Mouse (Mus musculus) heart, embryonic 10.5 days (tissue): ENCODE measurements around the gene Shkbp1. TPM values are rescaled to one million over a fixed set of nuclear protein-coding genes. Genes with fewer than 3 reads are reported as not detected.

Experiments used
- DNase-seq: peaks from one replicate; pipeline ENCODE4 v3.0.0-alpha.2; 2017; ENCODE audit warnings: low spot score
- H3K27ac ChIP-seq: fragments of 300-500 bp; sonication (generic); 2 replicates; pipeline ENCODE4 v1.5.1; 2016; ENCODE audit warnings: mild to moderate bottlenecking
- H3K27me3 ChIP-seq: fragments of 300-500 bp; sonication (generic); 2 replicates; pipeline ENCODE4 v1.6.1; 2016; ENCODE audit warnings: mild to moderate bottlenecking; ENCODE audit not compliant: poor library complexity, insufficient read depth, severe bottlenecking
- H3K36me3 ChIP-seq: fragments of 300-500 bp; sonication (generic); 2 replicates; pipeline ENCODE4 v1.6.1; 2016; ENCODE audit warnings: mild to moderate bottlenecking, moderate library complexity
- H3K4me1 ChIP-seq: fragments of 300-500 bp; sonication (generic); 2 replicates; pipeline ENCODE4 v1.6.1; 2016; ENCODE audit warnings: mild to moderate bottlenecking
- H3K4me3 ChIP-seq: fragments of 300-500 bp; sonication (generic); 2 replicates; pipeline ENCODE4 v1.5.1; 2016; ENCODE audit warnings: mild to moderate bottlenecking, moderate library complexity
- H3K9me3 ChIP-seq: fragments of 300-500 bp; sonication (generic); 2 replicates; pipeline ENCODE4 v1.6.1; 2016; ENCODE audit warnings: mild to moderate bottlenecking, moderate library complexity
- WGBS: fragments of 180-500 bp; shearing (Covaris S2); methylation state at CpG from one replicate; pipeline ENCODE4 v1.1.7; 2016; 5-methylcytosine and 5-hydroxymethylcytosine counted together
- polyA plus RNA-seq: library from polyadenylated mRNA; unstranded; fragments of >200 nt; fragmentation: Nextera tagmentation; extraction: Ambion mirVana; gene quantifications from 2 replicates; pipeline ENCODE4 v1.2.1, GENCODE M21; 2016

Gene Shkbp1
- polyA plus RNA-seq, 1 experiment from 2014 or later, result 50.4 TPM

DNA sequence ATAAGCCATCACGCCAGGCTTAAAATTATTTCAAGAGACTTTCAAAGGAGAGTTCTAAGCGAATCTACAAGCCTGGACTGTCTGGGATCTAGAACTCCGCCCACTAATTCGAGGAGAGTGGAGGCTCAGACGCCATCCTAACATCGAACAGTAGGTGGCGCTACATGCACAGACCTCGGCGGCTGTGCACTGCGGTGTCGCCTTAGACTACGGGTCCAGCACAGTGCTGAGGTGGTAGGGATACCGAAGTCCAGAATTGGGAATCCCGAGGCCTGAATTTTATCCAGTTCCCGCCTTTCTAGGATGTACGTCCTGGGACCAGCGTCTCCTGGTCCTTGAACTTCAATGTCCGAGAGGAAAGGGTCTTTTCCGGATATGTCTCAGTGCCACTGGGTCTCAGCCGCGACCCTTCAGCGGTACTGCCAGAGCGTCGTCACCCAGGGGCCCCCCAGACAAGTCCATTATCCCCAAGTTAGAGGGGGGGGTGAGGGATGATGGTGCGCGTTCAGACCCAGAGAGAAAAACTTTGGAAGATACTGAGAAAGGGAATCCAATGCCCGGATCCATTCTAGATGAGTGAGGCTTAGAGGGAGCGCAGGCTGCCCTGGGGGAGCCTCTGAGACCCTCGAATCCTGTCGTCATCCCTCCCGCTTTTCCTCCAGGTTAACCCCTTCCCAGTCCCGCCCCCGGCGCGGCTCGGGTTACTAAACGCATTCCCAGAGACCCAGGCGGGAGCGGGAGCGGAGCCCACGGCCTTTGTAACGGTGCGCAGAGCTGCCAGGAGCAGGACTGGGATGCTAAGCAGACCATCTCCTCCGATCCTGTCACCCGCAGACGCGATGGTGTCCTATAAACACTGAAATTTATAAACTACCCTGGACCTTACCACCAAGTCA lies 19.6 kb downstream of the Shkbp1 start:
- DNase-seq, result peak; percentile 93
- peaks cover 85% of the 10 kb centered on the region for H3K27me3 ChIP-seq
- H3K4me3 ChIP-seq, result peak overlapping the region; percentile 58
- H3K27ac ChIP-seq, result peak overlapping the region; percentile 56; the same call in 1 of the 2 replicates
- under 1% methylated on average over 47 of the region's 47 CpGs for WGBS
- 0 out of 2 replicates have a peak, but pooled peaks cover 2% of the 10 kb centered on the region for H3K36me3 ChIP-seq
- no peaks in the 10 kb centered on the region for H3K9me3 ChIP-seq
- H3K4me1 ChIP-seq, result peaks cover 53% of the 10 kb centered on the region

- Histone ChIP-seq H3K27ac (no peak overlapping the region), H3K4me3 (peak overlapping the region; percentile 65; the same call in 1 of the 2 replicates), H3K36me3 (no peaks in the 10 kb centered on the region), H3K4me1 (peaks cover 63% of the 10 kb centered on the region), H3K27me3 (peaks cover 93% of the 10 kb centered on the region), H3K9me3 (no peaks in the 10 kb centered on the region)
- WGBS, result 58% methylated on average over 15 of the region's 15 CpGs
- DNase-seq, result peak; percentile 74
Measured at GRCm38 (mm10) chr7:27335011-27335720, 20.7 kb downstream of the Shkbp1 start.

DNA sequence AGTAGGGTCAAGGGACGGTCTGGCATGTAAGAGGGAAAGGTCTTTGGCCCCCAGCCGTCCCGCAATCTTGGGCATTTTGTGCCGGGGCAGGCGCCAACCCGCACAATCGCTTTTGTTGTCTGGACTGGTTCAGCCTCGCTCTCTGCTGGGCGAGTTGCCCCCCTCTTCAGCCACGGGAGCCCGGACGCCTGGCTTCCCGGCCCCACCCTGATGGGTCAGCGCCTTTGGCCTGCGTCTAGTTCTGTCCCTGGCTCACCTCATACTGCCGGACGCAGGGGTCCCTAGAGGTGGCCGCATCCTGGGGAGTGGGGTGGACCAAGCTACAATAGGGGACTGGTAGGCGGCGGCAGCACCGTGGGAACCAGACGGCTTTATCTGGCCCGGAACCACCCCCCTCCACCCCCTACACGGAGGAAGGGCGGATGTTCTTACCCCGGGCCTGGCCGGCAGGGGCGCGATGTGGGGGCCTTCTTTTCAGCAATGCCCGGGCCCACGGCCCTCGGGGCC lies 21.4 kb downstream of the Shkbp1 start:
- DNase-seq, result no peak
- 2% methylated on average over 32 of the region's 32 CpGs for WGBS
- H3K4me1 ChIP-seq, result peaks cover 67% of the 10 kb centered on the region
- H3K27ac ChIP-seq, result peak overlapping the region; percentile 81
- H3K4me3 ChIP-seq, result peak overlapping the region; percentile 65
- peaks cover 99% of the 10 kb centered on the region for H3K27me3 ChIP-seq
- H3K36me3 ChIP-seq, result no peaks in the 10 kb centered on the region
- no peaks in the 10 kb centered on the region for H3K9me3 ChIP-seq

GRCm38 (mm10) chr7:27333316-27333941 lies 22.4 kb downstream of the Shkbp1 start:
- H3K4me1 ChIP-seq, result peaks cover 71% of the 10 kb centered on the region
- H3K9me3 ChIP-seq, result no peaks in the 10 kb centered on the region
- DNase-seq, result no peak
- H3K27ac ChIP-seq, result peak overlapping the region; percentile 81
- peak overlapping the region; percentile 65 for H3K4me3 ChIP-seq
- H3K27me3 ChIP-seq, result peaks cover 99% of the 10 kb centered on the region
- no peaks in the 10 kb centered on the region for H3K36me3 ChIP-seq
- WGBS, result under 1% methylated on average over 70 of the region's 77 CpGs

DNA sequence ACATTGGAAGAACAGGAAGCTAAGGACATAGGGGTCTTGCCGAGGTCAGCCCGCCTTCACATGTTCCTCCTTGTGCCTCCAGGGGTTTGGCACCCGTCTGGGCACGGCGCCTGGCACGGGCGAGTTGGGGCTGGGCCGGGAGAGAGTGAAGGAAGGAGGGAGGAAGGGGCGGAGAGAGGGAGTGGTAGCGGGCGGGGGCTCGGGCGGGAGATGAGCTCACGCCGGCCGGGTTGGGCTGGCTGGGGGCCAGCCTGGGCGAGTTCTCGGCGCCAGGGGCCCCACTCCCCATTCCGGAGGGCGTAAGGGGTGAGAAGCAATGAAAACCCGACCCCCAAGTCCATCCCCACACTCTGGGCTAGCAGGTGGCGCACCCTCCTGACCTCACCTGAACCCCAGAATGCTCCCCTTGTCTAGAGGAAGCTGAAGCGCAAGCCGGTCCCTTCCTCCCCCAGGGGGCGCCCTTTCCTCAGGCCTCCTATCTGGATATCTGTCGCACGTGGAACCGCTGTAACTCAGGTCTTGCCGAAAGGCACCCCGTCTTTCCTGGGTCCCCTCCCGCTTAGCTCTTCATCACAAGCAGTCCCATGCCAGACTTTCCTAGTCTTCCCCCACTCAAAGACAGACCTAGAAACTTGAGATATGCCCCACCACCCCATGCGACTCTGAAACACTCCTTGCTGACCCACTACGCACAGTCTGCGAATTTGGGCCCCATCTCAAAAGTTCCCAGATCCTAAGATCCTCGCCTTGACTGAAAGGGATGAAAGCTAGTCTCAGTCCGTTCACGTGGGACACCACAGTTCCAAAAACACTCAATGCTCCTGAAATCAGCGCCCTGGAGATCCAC lies 23.2 kb downstream of the Shkbp1 start:
- peaks cover 99% of the 10 kb centered on the region for H3K27me3 ChIP-seq
- H3K27ac ChIP-seq, result peak overlapping the region; percentile 81
- DNase-seq, result no peak
- 1% methylated on average over 39 of the region's 39 CpGs for WGBS
- H3K4me1 ChIP-seq, result peaks cover 66% of the 10 kb centered on the region
- H3K9me3 ChIP-seq, result no peaks in the 10 kb centered on the region
- peak overlapping the region; percentile 65 for H3K4me3 ChIP-seq
- H3K36me3 ChIP-seq, result no peaks in the 10 kb centered on the region

DNA sequence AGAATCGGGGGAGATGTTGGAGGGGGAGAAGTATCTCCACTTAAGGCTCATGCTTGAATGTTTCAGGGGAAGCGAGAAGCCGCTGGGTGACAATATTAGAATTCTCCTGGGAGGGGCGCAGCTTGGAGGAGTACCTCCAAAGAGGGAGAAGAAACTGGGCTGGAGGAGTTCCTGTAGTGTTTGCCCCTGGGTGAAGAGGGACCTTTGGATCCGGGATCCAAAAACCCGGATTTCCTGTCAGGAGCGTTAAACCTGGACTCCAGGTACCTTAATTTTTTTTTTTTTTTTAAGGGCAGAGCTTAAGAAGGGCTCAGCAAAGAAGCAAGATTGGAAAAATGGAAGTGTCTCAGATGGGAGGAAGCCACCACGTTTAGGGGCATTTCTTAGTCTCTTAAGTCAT lies 24.0 kb downstream of the Shkbp1 start:
- no peak for DNase-seq
- Histone ChIP-seq H3K27me3 (peaks cover 99% of the 10 kb centered on the region), H3K9me3 (no peaks in the 10 kb centered on the region), H3K4me3 (peak overlapping the region; percentile 65), H3K27ac (no peak overlapping the region), H3K4me1 (peaks cover 59% of the 10 kb centered on the region), H3K36me3 (no peaks in the 10 kb centered on the region)
- WGBS, result 6% methylated on average over 8 of the region's 8 CpGs

- no peaks in the 10 kb centered on the region for H3K9me3 ChIP-seq
Measured at GRCm38 (mm10) chr7:27331541-27331851, 24.3 kb downstream of the Shkbp1 start.

DNA sequence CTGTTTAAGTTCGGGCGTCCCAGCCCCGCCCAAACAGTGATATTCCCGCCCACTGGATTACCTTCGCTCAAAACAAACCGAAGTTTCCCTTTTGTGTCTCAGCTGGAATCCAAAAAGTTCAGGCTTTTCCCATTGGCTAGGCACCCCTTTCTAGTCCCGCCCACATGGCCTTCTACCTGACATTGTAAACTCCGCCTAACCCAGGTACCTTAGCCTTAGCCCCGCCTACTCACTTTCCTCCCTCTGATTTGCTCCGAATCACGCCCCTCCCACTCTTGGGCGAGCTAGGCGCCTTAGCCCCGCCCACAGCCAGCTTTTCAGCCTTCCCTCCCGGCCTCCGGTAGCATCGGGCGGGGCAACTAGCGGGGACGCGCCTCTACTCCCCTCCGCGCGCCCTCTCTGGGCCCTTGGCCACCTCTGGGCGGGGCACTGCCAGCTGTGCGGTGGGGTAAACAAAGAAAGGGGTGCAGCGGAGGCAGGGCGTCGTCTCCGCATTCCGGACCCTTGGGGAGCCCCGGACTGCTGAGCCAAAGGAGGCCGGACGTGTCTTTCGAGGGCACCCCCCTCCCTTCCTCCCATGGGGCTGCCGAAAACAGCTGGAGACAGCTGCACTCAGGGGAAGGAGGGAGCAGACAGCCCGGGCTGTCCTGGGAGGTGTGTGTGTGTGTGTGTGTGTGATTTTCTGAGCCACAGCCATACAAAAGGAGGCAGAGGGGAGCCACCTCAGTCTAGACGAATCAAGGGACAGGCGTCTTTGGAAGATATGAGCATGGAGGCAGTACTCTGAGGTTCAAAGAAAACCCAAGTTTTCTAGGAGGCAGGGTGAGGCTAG lies 24.9 kb downstream of the Shkbp1 start:
- no peaks in the 10 kb centered on the region for H3K36me3 ChIP-seq
- WGBS, result under 1% methylated on average over 39 of the region's 39 CpGs
- peak; percentile 94 for DNase-seq
- H3K4me3 ChIP-seq, result peak overlapping the region; percentile 65
- H3K27ac ChIP-seq, result peak overlapping the region; percentile 44; the same call in 1 of the 2 replicates
- peaks cover 100% of the 10 kb centered on the region for H3K27me3 ChIP-seq
- H3K4me1 ChIP-seq, result peaks cover 63% of the 10 kb centered on the region
- no peaks in the 10 kb centered on the region for H3K9me3 ChIP-seq

More at GRCm38 (mm10) chr7:27331541-27331851, 24.3 kb downstream of the Shkbp1 start:
- no peak overlapping the region for H3K27ac ChIP-seq
- DNase-seq, result no peak
- whole genome bisulfite sequencing, result 4% methylated on average over 8 of the region's 8 CpGs
- peaks cover 99% of the 10 kb centered on the region for H3K27me3 ChIP-seq
- no peaks in the 10 kb centered on the region for H3K36me3 ChIP-seq
- H3K4me1 ChIP-seq, result peaks cover 59% of the 10 kb centered on the region
- peak overlapping the region; percentile 65 for H3K4me3 ChIP-seq

DNA sequence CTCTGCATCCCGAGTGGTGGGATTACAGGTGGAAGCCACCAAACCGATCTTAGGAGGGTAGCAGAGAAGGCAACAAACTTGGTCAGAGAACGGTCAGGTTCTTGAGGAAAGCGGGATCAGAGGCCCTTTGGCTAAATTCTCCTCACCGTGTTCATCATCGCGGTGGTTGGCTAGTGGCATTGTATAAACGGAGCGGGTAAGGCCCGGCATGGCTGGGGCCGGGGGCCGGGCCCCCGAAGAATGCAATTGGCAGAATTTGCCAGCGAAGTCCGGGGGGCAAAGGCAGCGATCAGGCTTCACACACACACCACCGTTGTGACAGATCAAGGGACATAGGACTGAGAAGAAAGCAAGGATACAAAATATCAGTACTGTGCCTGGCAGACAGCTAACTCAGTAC lies 25.8 kb downstream of the Shkbp1 start:
- Histone ChIP-seq H3K9me3 (no peaks in the 10 kb centered on the region), H3K36me3 (no peaks in the 10 kb centered on the region), H3K27ac (no peak overlapping the region), H3K4me1 (peaks cover 67% of the 10 kb centered on the region), H3K4me3 (peak overlapping the region; percentile 65; the same call in 1 of the 2 replicates), H3K27me3 (peaks cover 100% of the 10 kb centered on the region)
- DNase-seq, result no peak
- 20% methylated on average over 17 of the region's 17 CpGs for WGBS

- H3K36me3 ChIP-seq, result no peaks in the 10 kb centered on the region
- peaks cover 65% of the 10 kb centered on the region for H3K4me1 ChIP-seq
- DNase-seq, result no peak
- peaks cover 100% of the 10 kb centered on the region for H3K27me3 ChIP-seq
- peak overlapping the region; percentile 30; the same call in 1 of the 2 replicates for H3K27ac ChIP-seq
- H3K4me3 ChIP-seq, result peak overlapping the region; percentile 53
- 6% methylated on average over 45 of the region's 45 CpGs for WGBS
- no peaks in the 10 kb centered on the region for H3K9me3 ChIP-seq
Measured at GRCm38 (mm10) chr7:27329326-27329947, 26.4 kb downstream of the Shkbp1 start.

DNA sequence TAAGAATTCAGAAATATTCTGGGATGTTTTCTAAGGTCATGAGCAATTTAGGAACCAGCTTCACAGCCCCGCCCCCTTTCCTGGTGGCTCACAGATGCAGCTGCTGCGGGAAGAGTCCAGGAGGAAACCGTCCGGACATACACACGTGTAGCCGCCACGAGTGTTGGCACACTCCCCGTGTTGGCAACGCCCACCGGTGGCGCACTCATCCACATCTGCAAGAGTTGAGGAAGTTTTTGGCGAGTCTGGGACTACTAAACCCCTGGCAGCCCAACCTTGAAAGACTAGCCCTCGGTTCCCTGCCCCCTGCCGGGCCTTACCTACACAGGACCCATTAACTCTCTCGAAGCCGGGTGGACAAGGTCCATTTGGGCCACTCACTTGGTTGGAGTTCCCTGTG lies 27.2 kb downstream of the Shkbp1 start:
- Histone ChIP-seq H3K36me3 (no peaks in the 10 kb centered on the region), H3K27me3 (peaks cover 100% of the 10 kb centered on the region), H3K27ac (no peak overlapping the region), H3K9me3 (no peaks in the 10 kb centered on the region), H3K4me1 (peaks cover 57% of the 10 kb centered on the region), H3K4me3 (0 out of 2 replicates have a peak overlapping the region, but pooled peaks have one; percentile 53)
- DNase-seq, result no peak
- 34% methylated on average over 16 of the region's 16 CpGs for WGBS
